Mouse (Mus musculus): ENCODE results near the gene Klc1.

GRCm38 (mm10) chr12:111757561-111758325 is 906 bp upstream of the Klc1 start:
- no peak for TF ChIP-seq POLR2A (IDR thresholded peaks at IDR 0.05; ENCODE audit: extremely low read depth, insufficient read depth, low read length)
- TF ChIP-seq CTCF (IDR thresholded peaks at IDR 0.05; ENCODE audit: low read depth, low read length), result no peak

Data from liver, adult 2 months (tissue).